Mouse (Mus musculus): ENCODE data around the gene Ift52.

DNA sequence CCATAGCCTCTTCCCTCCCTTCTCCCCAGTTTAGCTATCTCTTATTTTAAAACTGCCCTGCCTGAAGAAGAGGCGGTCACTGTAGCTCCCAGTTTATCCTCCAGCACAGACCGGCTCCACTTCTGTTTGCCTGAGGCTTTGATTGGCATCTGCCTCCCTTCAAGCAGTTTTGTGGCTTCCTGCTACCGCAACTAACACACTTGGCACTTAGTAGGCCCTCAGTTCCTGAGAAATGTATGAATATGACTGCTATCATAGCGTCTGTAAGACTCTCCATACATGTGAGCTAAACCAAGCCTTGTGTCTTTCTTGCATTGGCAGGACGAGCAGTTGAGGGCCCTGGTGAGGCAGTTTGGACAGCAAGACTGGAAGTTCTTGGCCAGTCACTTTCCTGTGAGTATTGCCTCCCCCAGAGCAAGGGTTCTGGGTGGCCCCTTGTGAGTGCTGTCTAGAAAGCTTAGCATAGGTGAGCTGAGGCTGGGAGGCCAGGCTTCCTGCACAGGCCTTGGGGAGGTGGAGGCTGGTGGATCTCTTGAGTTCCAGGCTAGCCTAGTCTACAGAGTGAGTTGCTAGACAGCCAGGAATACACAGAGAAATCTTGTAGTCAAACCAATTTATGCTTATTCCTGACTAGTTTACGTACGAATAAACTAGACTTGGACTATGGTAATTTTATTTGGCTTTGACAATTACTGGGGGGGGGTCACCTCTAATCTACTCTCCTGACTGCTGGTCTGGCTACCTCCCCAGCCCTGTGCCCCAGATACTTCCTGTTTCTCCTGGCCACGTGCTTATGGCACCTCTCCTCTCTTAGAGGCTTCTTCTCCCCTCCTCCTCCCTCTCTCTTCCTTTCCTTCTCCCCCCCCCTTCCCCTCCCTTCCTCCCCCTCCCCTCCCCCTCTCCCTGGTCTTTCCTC lies 44.3 kb downstream of the Ift52 start:
- no peak for TF ChIP-seq CTCF (IDR thresholded peaks at IDR 0.05)
- TF ChIP-seq POLR2A (IDR thresholded peaks at IDR 0.05; ENCODE audit: insufficient read depth, low read depth, low read length), result no peak
- no peak for TF ChIP-seq EP300 (IDR thresholded peaks at IDR 0.05; ENCODE audit: insufficient read depth, low read depth, low read length)

All from heart, adult 2 months (tissue).